Mouse (Mus musculus) liver, postnatal 0 days (tissue): ENCODE measurements around the gene Vps13a.

Source experiments
- CTCF ChIP-seq: sonication (generic); IDR thresholded peaks from 2 replicates; pipeline ENCODE4 v1.5.1; 2016; ENCODE audit warnings: antibody characterized with exemption, low read depth
- EP300 ChIP-seq: IDR thresholded peaks from 2 replicates; pipeline ENCODE4 v1.6.1; 2016; ENCODE audit warnings: antibody characterized with exemption, low read depth, mild to moderate bottlenecking

- TF ChIP-seq CTCF (no peak), EP300 (no peak)
Observed at GRCm38 (mm10) chr19:16624994-16625393, 155.7 kb downstream of the Vps13a start.
